Mouse (Mus musculus) hindbrain, embryonic 15.5 days (tissue): ENCODE measurements at regions not wholly inside any gene's neighbourhood (a gene's known extent, or its start where the extent isn't known, plus 50 kb on each side); places are given as distances from the start of the nearest gene placed in this dataset.

ENCODE experiments used
- ATAC-seq: fragments of 200-750 bp; cut with Nextera tagmentation; 2 replicates; pipeline ENCODE4 v1.8.0; 2017; ENCODE audit warnings: low read depth, moderate number of reproducible peaks, moderate TSS enrichment; ENCODE audit not compliant: low FRiP score
- H3K27ac ChIP-seq: fragments of 300-500 bp; sonication (generic); replicated peaks from 2 replicates; pipeline ENCODE4 v1.5.1; 2015; ENCODE audit warnings: mild to moderate bottlenecking, inconsistent platforms
- H3K27me3 ChIP-seq: fragments of 300-500 bp; sonication (generic); 2 replicates; pipeline ENCODE4 v1.6.1; 2015; ENCODE audit warnings: control low read depth, inconsistent platforms
- H3K36me3 ChIP-seq: fragments of 300-500 bp; sonication (generic); 2 replicates; pipeline ENCODE4 v1.6.1; 2015; ENCODE audit warnings: control low read depth, inconsistent platforms
- H3K4me1 ChIP-seq: fragments of 300-500 bp; sonication (generic); replicated peaks from 2 replicates; pipeline ENCODE4 v1.6.1; 2015; ENCODE audit warnings: control low read depth, inconsistent platforms
- H3K4me2 ChIP-seq: fragments of 300-500 bp; sonication (generic); 2 replicates; pipeline ENCODE4 v1.6.1; 2015; ENCODE audit warnings: moderate library complexity, mild to moderate bottlenecking, inconsistent platforms
- H3K4me3 ChIP-seq: fragments of 300-500 bp; sonication (generic); 2 replicates; pipeline ENCODE4 v1.5.1; 2015; ENCODE audit warnings: mild to moderate bottlenecking, inconsistent platforms
- H3K9ac ChIP-seq: fragments of 300-500 bp; sonication (generic); 2 replicates; pipeline ENCODE4 v1.6.1; 2015; ENCODE audit warnings: inconsistent platforms
- H3K9me3 ChIP-seq: fragments of 300-500 bp; sonication (generic); 2 replicates; pipeline ENCODE4 v1.6.1; 2016; ENCODE audit warnings: control low read depth, inconsistent platforms
- WGBS: fragments of 180-500 bp; shearing (Covaris S2); methylation state at CpG from one replicate; pipeline ENCODE4 v1.1.7; 2015; 5-methylcytosine and 5-hydroxymethylcytosine counted together

- WGBS = 51% methylated on average over 9 of the region's 9 CpGs
- no peaks in the 10 kb centered on the region for H3K9me3 ChIP-seq
- no peak overlapping the region for H3K4me2 ChIP-seq
- no peak overlapping the region for H3K27ac ChIP-seq
- H3K36me3 ChIP-seq = no peaks in the 10 kb centered on the region
- H3K27me3 ChIP-seq = no peaks in the 10 kb centered on the region
- H3K4me3 ChIP-seq = no peak overlapping the region
- peaks cover 13% of the 10 kb centered on the region; the same call in 1 of the 2 replicates for H3K4me1 ChIP-seq
- ATAC-seq = no peak
- no peak overlapping the region for H3K9ac ChIP-seq
These were observed 308.6 kb downstream of the Irs2 start for GRCm38 (mm10) chr8:10699669-10700068.

DNA sequence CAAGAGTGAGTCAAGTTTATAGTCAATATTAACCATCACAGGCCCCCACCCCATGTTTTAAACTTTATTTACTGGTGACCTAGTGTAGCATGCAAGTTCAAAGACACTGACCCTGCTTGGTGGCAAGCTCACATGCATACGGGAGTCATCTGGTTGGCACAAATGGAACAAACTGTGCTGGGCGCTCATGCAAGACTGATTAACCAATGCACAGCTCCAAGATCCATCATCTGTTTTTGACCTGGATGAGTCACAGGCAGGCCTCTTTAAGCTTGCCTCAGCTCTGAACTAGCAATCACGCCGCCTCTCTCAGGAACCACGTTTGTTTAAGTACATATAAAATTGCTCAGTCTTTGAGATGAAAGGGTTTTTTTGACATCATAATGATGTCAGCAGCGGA is 313.1 kb downstream of the Irs2 start:
- H3K9ac ChIP-seq = no peak overlapping the region
- H3K9me3 ChIP-seq = no peaks in the 10 kb centered on the region
- H3K4me1 ChIP-seq = no peaks in the 10 kb centered on the region
- no peak overlapping the region for H3K27ac ChIP-seq
- H3K36me3 ChIP-seq = no peaks in the 10 kb centered on the region
- no peak for ATAC-seq
- 76% methylated on average over 6 of the region's 6 CpGs for WGBS
- H3K4me3 ChIP-seq = no peak overlapping the region
- H3K27me3 ChIP-seq = no peaks in the 10 kb centered on the region
- H3K4me2 ChIP-seq = no peak overlapping the region

GRCm38 (mm10) chr8:10690659-10691058 is 317.6 kb downstream of the Irs2 start:
- no peak for ATAC-seq
- H3K9ac ChIP-seq = no peak overlapping the region
- no peaks in the 10 kb centered on the region for H3K4me1 ChIP-seq
- no peak overlapping the region for H3K27ac ChIP-seq
- H3K27me3 ChIP-seq = no peaks in the 10 kb centered on the region
- 88% methylated on average over 1 of the region's 1 CpGs for WGBS
- no peak overlapping the region for H3K4me2 ChIP-seq
- no peaks in the 10 kb centered on the region for H3K9me3 ChIP-seq
- no peaks in the 10 kb centered on the region for H3K36me3 ChIP-seq
- H3K4me3 ChIP-seq = no peak overlapping the region

- H3K27ac ChIP-seq = no peak overlapping the region
- H3K9me3 ChIP-seq = no peaks in the 10 kb centered on the region
- no peaks in the 10 kb centered on the region for H3K36me3 ChIP-seq
- H3K4me2 ChIP-seq = no peak overlapping the region
- no peaks in the 10 kb centered on the region for H3K4me1 ChIP-seq
- H3K9ac ChIP-seq = no peak overlapping the region
- 59% methylated on average over 12 of the region's 12 CpGs for WGBS
- ATAC-seq = no peak
- no peaks in the 10 kb centered on the region for H3K27me3 ChIP-seq
- no peak overlapping the region for H3K4me3 ChIP-seq
These were observed 318.4 kb downstream of the Irs2 start for GRCm38 (mm10) chr8:10689881-10690280.

DNA sequence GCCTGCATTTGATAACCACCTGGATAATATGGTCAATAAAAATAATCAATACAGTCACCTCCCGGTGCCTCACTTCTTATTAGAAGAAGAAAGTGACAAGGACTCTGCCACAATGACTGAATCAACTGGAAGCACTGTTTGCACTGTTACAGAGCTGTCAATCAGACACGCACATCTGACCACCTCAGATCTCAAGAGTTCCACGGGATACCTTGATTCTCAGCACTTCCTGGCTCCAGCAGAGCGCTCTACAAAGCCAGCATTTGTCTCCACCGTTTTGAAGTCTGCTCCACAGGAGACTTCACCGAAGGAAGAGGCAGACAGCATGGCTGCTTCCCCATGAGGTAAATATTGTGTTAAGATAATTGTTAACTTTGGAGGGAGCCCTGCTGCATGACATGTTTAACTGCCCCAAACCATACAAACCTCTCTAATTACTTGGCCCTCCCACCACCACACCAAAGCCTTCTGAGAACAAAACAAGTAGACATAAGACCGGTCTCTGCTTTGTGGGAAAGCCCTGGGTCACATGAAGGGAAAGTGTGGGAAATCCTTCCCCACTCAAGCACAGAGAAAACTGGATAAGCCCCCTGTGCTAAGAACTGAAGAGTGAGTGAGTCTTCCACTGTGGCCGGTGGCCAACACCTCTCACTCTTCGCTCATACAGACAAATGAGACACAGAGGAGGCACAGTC is 320.2 kb downstream of the Irs2 start:
- 34% methylated on average over 9 of the region's 9 CpGs for WGBS
- no peak overlapping the region for H3K9ac ChIP-seq
- no peak overlapping the region for H3K4me3 ChIP-seq
- no peak overlapping the region for H3K4me2 ChIP-seq
- H3K9me3 ChIP-seq = no peaks in the 10 kb centered on the region
- H3K27me3 ChIP-seq = no peaks in the 10 kb centered on the region
- H3K36me3 ChIP-seq = no peaks in the 10 kb centered on the region
- H3K27ac ChIP-seq = no peak overlapping the region
- no peak for ATAC-seq
- no peaks in the 10 kb centered on the region for H3K4me1 ChIP-seq
